Mouse (Mus musculus): Measurements from ENCODE around the gene Klra4.

- no peak for TF ChIP-seq POLR2A (IDR thresholded peaks at IDR 0.05; ENCODE audit: low read depth, low read length)
- no peak for TF ChIP-seq CTCF (IDR thresholded peaks at IDR 0.05; ENCODE audit: extremely low read depth, insufficient read length, insufficient replicate concordance, low read depth, low read length)
Measured at GRCm38 (mm10) chr6:130026854-130027253, 40.2 kb downstream of the Klra4 start, which contains the start of gene Klra6.

Measured in small intestine, adult 2 months (tissue).